Mouse (Mus musculus) olfactory bulb, adult 2 months (tissue): ENCODE data around the gene Pomgnt1.

Source experiments
- CTCF ChIP-seq: fragments of 200-500 bp; IDR thresholded peaks from 2 replicates; pipeline ENCODE4 v1.5.1; 2012; ENCODE audit warnings: low read depth, mild to moderate bottlenecking, low read length, moderate library complexity; ENCODE audit not compliant: insufficient read depth
- POLR2A ChIP-seq: fragments of 200-500 bp; IDR thresholded peaks from 2 replicates; pipeline ENCODE4 v1.6.1; 2012; ENCODE audit warnings: mild to moderate bottlenecking, low read depth, low read length, moderate library complexity; ENCODE audit not compliant: insufficient read depth

DNA sequence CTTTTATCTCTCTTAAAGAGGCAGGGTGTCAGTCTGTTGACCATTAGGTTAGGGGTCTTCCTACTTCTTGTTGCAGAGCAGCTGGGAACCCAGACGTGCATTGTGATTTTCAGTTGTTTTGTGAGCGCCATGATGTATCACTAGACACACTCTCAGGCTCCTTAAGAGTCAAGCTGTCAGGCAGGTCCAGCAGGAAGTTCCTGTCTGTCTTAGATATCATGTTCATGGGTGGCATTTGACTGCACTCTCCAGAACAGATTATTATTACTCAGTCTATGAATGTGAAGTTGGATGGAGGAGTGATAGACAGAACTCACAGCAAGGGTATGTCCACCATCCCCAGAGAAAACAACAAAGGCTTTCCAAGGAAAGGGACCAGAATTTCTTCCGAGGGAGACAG is 80.8 kb downstream of the Pomgnt1 start:
- no peak for TF ChIP-seq CTCF
- no peak for TF ChIP-seq POLR2A
